Mouse (Mus musculus) MEL (cell line): ENCODE data around the gene Abhd12. TPM values are rescaled to one million over a fixed set of nuclear protein-coding genes. Genes with fewer than 3 reads are reported as not detected.

Source experiments
- DNase-seq: peaks from one replicate; pipeline ENCODE4 v3.0.0; 2011; ENCODE audit warnings: low read depth, low spot score
- H3K27ac ChIP-seq: 2 replicates; pipeline ENCODE4 v1.5.1; 2012; ENCODE audit warnings: low read depth, mild to moderate bottlenecking, control low read depth, low read length, moderate library complexity; ENCODE audit not compliant: control insufficient read depth
- H3K27me3 ChIP-seq, 2 experiments: fragments of 150-350 bp in 1 of 2; sonication (generic) in 1 of 2; 2 replicates each; pipeline ENCODE4 v1.6.1; 2012; ENCODE audit warnings: low read length in 2 of 2, mild to moderate bottlenecking in 2 of 2, improper control_type of control experiment in 1 of 2, moderate library complexity in 1 of 2; ENCODE audit not compliant: insufficient read depth in 2 of 2, control insufficient read depth in 1 of 2
- H3K36me3 ChIP-seq, 2 experiments: 2 replicates each; pipeline ENCODE4 v1.6.1; 2012 to 2014; ENCODE audit warnings: low read length in 2 of 2, improper control_type of control experiment in 1 of 2, inconsistent platforms in 1 of 2, mild to moderate bottlenecking in 1 of 2; ENCODE audit not compliant: insufficient read depth in 2 of 2, control insufficient read depth in 1 of 2
- H3K4me1 ChIP-seq, 2 experiments: fragments of 150-350 bp in 1 of 2; sonication (generic) in 1 of 2; 2 replicates each; pipeline ENCODE4 v1.6.1; 2012; ENCODE audit warnings: low read length in 2 of 2, improper control_type of control experiment in 1 of 2, mild to moderate bottlenecking in 1 of 2; ENCODE audit not compliant: insufficient read depth in 2 of 2, control insufficient read depth in 1 of 2
- H3K4me3 ChIP-seq, 2 experiments: fragments of 150-350 bp in 1 of 2; sonication (generic) in 1 of 2; 2 replicates each; pipeline ENCODE4 v1.5.1; 2012; ENCODE audit warnings: low read depth in 2 of 2, low read length in 2 of 2, mild to moderate bottlenecking in 2 of 2, moderate library complexity in 2 of 2, control low read depth in 1 of 2, improper control_type of control experiment in 1 of 2; ENCODE audit not compliant: control insufficient read depth in 1 of 2, insufficient read depth in 1 of 2
- H3K79me2 ChIP-seq: 2 replicates; pipeline ENCODE4 v1.6.1; 2012; ENCODE audit warnings: mild to moderate bottlenecking, low read length, moderate library complexity; ENCODE audit not compliant: control insufficient read depth, poor library complexity, insufficient read depth
- H3K9ac ChIP-seq: 2 replicates; pipeline ENCODE4 v1.6.1; 2012; ENCODE audit warnings: low read depth, mild to moderate bottlenecking, control low read depth, low read length, moderate library complexity; ENCODE audit not compliant: control insufficient read depth, poor library complexity, severe bottlenecking
- H3K9me3 ChIP-seq: fragments of 150-350 bp; sonication (generic); replicated peaks from 2 replicates; pipeline ENCODE4 v1.6.1; 2012; ENCODE audit warnings: mild to moderate bottlenecking, low read length, improper control_type of control experiment, moderate library complexity; ENCODE audit not compliant: insufficient read depth
- CHD1 ChIP-seq: IDR thresholded peaks from 2 replicates; pipeline ENCODE4 v1.6.1; 2012; ENCODE audit warnings: low read depth, mild to moderate bottlenecking, inconsistent platforms, low read length, improper control_type of control experiment
- E2F4 ChIP-seq: IDR thresholded peaks from 2 replicates; pipeline ENCODE4 v1.6.1; 2011; ENCODE audit warnings: low read depth, low read length, improper control_type of control experiment, borderline replicate concordance
- EP300 ChIP-seq, 2 experiments: IDR thresholded peaks; 2 replicates each; pipeline ENCODE4 v1.6.1; 2011; ENCODE audit warnings: improper control_type of control experiment in 2 of 2, low read length in 2 of 2, low read depth in 1 of 2, mild to moderate bottlenecking in 1 of 2
- ETS1 ChIP-seq: IDR thresholded peaks from 2 replicates; pipeline ENCODE4 v1.6.1; 2012; ENCODE audit warnings: low read depth, mild to moderate bottlenecking, inconsistent platforms, low read length, improper control_type of control experiment, moderate library complexity
- KAT2A ChIP-seq: conservative IDR thresholded peaks from 2 replicates; pipeline ENCODE4 v1.6.1; 2012; ENCODE audit warnings: low read depth, low read length, improper control_type of control experiment, inconsistent platforms
- MAX ChIP-seq: IDR thresholded peaks from 2 replicates; pipeline ENCODE4 v1.6.1; 2011; ENCODE audit warnings: low read length, improper control_type of control experiment
- MAZ ChIP-seq: IDR thresholded peaks from 2 replicates; pipeline ENCODE4 v1.6.1; 2012; ENCODE audit warnings: low read depth, mild to moderate bottlenecking, inconsistent platforms, low read length, improper control_type of control experiment
- MYB ChIP-seq: IDR thresholded peaks from 2 replicates; pipeline ENCODE4 v1.6.1; 2011; ENCODE audit warnings: mild to moderate bottlenecking, low read depth, low read length, improper control_type of control experiment
- RCOR1 ChIP-seq: IDR thresholded peaks from 2 replicates; pipeline ENCODE4 v1.6.1; 2012; ENCODE audit warnings: low read depth, mild to moderate bottlenecking, inconsistent platforms, low read length, improper control_type of control experiment
- TBP ChIP-seq: IDR thresholded peaks from 2 replicates; pipeline ENCODE4 v1.8.0; 2011; ENCODE audit warnings: low read depth, low read length, improper control_type of control experiment
- USF1 ChIP-seq: IDR thresholded peaks from 2 replicates; pipeline ENCODE4 v1.6.1; 2014; ENCODE audit warnings: low read depth, mild to moderate bottlenecking, inconsistent platforms, low read length, improper control_type of control experiment, moderate library complexity
- ZMIZ1 ChIP-seq: IDR thresholded peaks from 2 replicates; pipeline ENCODE4 v1.6.1; 2012; ENCODE audit warnings: low read depth, mild to moderate bottlenecking, inconsistent platforms, low read length, improper control_type of control experiment, moderate library complexity
- ZNF384 ChIP-seq: IDR thresholded peaks from 2 replicates; pipeline ENCODE4 v1.6.1; 2012; ENCODE audit warnings: low read depth, mild to moderate bottlenecking, inconsistent platforms, low read length, improper control_type of control experiment
- polyA plus RNA-seq, 2 experiments: library from polyadenylated mRNA; stranded (reverse) in 1 of 2; unstranded in 1 of 2; fragments of >175 nt in 1 of 2; fragments of >200 nt in 1 of 2; gene quantifications; 2 replicates each; pipeline versions ENCODE4 v1.2.1 to v1.2.4; 2012; ENCODE audit warnings: low replicate concordance in 2 of 2, low read depth in 1 of 2; ENCODE audit not compliant: insufficient read length in 2 of 2, insufficient read depth in 1 of 2, missing spikeins in 1 of 2
- total RNA-seq: library from RNA; depleted of rRNA; stranded (reverse); fragments of 300-350 nt; gene quantifications from 2 replicates; pipeline ENCODE4 v1.2.3, GENCODE M21; 2012

Gene Abhd12
- total and polyA plus RNA-seq, 3 experiments, result 23.7 to 29.4 TPM; not detected in 1

DNA sequence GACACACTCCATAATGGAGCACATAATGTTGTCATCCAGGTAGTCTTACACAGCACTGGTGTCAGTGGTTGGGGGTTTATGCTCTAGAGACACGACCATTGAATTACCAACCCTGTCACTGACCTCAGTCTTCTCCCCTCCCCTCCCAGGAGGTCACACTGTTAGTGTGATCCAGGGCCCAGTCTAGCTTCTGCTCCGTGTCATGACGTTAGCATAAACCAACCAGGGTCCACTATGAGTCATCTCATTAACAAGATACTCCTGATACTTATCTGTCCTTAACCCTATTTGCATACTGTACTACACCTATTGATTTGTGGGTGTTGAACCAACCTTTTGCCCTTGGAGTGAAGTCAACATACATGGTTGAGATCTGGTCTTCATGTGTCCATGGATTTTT is 14.2 kb upstream of the Abhd12 start:
- Histone ChIP-seq H3K4me1 (no peaks in the 10 kb centered on the region; a peak in 1 of 4 replicates), H3K9ac (no peak overlapping the region), H3K4me3 (no peak overlapping the region), H3K36me3 (peaks cover 3 to 15% of the 10 kb centered on the region in 2 experiments; a peak in 3 of 4 replicates), H3K9me3 (no peaks in the 10 kb centered on the region), H3K27ac (no peak overlapping the region), H3K27me3 (no peaks in the 10 kb centered on the region), H3K79me2 (no peaks in the 10 kb centered on the region)
- DNase-seq, result no peak
- TF ChIP-seq MAZ (no peak), MYB (no peak), ETS1 (no peak), CHD1 (no peak), E2F4 (no peak)

DNA sequence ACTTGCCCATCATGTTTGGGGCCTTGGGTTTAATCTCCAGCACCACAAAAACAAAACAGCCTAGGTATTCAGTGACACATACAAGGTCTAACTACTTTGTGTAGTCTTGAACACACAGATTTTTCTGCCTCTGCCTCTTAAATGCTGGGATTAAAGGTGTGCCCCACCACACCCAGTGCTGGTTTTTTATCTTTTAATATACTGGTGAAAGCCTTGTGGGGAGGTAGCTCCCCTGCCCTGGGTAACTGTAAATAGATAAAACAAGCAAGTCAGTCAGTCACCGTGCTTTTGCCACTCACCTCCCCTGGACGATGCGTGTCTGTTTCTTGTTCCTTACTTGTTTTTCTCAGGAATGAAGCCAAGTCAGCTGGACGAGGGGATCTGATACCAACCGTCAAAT is 11.2 kb upstream of the Abhd12 start:
- no peaks in the 10 kb centered on the region for H3K9me3 ChIP-seq
- no peak overlapping the region for H3K27ac ChIP-seq
- H3K4me3 ChIP-seq, result no peak overlapping the region
- H3K9ac ChIP-seq, result no peak overlapping the region
- no peak for DNase-seq
- TF ChIP-seq EP300 (IDR thresholded peaks at IDR 0.05; ENCODE audit: low read depth in 1 of 2, low read length in 2 of 2), result peak in 1 of 2 experiments; percentile 20; a peak in 1 of 4 replicates
- peak; percentile 63; the same call in 1 of the 2 replicates for TF ChIP-seq RCOR1
- TF ChIP-seq ZMIZ1, result no peak
- TF ChIP-seq MAX, result no peak
- TF ChIP-seq KAT2A, result no peak
- no peak for TF ChIP-seq ZNF384
- TF ChIP-seq, all 39 proteins: peak for 2
- Histone ChIP-seq H3K79me2 (peaks cover 5% of the 10 kb centered on the region), H3K36me3 (peaks cover 9 to 10% of the 10 kb centered on the region in 2 experiments), H3K27me3 (no peaks in the 10 kb centered on the region), H3K4me1 (peaks cover 0 to 4% of the 10 kb centered on the region in 2 experiments; a peak in 3 of 4 replicates)

DNA sequence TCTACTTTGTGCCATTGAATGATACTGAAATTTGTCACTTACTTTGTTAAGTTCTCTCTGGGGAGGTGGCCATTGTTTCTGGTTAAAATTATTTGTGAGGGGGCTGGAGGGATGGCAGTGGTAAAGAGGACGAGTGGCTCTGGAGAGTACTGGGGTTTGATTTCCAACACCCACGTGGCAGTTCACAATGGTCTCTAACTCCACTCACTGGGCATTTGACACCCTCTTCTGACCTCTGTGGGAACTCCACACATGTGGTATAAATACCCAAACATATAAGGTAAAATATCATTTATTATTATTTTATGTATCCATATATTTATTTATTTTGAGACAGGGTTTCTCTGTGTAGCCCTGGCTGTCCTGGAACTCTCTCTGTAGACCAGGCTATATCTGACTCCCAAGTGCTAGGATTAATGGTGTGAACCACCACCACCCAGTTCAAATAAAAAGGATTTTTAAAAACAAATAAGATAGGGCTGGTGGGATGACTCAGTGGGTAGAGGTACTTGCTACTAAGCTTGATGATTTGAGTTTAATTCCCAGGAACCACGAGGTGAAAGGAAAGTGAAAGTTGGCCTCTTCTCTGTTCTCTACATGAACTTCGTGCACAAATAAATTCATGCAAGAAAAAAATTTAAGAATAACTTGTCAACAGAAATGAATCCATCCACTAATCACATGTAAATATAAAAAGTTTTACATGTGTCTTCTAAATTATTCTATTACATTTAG is 10.4 kb upstream of the Abhd12 start:
- Histone ChIP-seq H3K36me3 (peaks cover 9 to 10% of the 10 kb centered on the region in 2 experiments), H3K27ac (no peak overlapping the region), H3K4me1 (peaks cover 2 to 4% of the 10 kb centered on the region in 2 experiments; a peak in 3 of 4 replicates), H3K9me3 (no peaks in the 10 kb centered on the region), H3K79me2 (peaks cover 8% of the 10 kb centered on the region), H3K9ac (no peak overlapping the region), H3K4me3 (no peak overlapping the region), H3K27me3 (no peaks in the 10 kb centered on the region)
- TF ChIP-seq TBP, result no peak
- no peak for TF ChIP-seq USF1
- no peak for DNase-seq
